Mouse (Mus musculus): Measurements from ENCODE around the gene Cntnap4.
A peak's percentile ranks its signal among the peaks of the same experiment; 100 is the strongest.

Cntnap4 gene

DNA sequence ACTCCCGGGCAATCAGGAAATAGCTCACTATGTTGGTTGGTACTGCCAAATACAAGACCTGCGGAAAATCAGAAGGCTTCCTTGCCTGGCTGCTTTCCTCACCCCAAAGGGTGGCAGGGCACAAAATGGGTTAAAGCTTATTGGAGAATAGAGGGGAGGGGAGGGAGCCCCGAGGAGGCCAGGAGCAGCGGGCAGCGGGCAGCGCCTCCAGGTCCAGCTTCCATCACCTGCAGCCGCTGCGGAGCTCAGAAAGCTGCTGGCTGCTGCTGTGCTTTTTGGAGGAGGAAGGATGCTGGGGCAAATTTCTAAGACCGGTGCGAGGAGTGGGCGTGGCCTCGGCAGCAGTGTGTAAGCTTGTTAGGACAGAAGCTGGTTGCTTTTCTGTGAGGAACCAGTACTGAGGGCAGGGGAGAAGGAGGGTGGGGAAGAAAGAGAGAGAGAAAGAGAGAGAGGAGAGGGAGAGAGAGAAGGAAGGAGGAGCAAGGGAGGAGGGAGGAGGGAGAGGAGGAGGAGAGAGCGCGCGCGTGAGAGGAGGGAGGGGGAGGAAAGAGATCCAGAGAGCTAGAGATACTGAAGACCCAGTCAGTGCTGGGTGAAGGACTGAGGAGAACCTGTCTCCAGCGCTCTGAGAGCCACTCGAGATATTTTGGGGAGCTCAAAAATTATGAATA, at the start of gene Cntnap4:
Gene Cntnap4, plus strand, starts transcription at position 573 of the 671 bp plus-strand sequence.
- DNase-seq (ENCODE audit: low read depth, low spot score) = peak; percentile 39

DNA sequence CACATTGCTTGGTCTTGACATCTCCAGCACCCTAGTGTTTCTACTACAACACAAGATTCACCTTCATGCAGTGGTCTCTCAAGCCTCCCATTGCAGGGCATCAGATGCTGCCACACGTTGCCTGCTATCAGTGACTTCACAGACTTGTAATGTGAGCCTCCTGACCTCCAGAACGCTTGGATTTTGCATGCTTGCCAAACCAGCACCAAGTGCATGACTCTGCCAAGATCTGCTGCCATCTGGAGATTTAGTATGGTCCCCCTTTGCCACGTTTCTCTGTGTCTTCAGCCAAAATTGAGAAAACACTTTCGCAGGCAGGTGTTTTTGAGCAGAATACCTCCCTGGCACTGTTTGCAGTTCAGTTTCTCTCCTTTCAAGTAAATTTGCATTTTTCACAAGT, 12.5 kb upstream of the Cntnap4 start:
- DNase-seq (ENCODE audit: low read depth, low spot score) = no peak

DNA sequence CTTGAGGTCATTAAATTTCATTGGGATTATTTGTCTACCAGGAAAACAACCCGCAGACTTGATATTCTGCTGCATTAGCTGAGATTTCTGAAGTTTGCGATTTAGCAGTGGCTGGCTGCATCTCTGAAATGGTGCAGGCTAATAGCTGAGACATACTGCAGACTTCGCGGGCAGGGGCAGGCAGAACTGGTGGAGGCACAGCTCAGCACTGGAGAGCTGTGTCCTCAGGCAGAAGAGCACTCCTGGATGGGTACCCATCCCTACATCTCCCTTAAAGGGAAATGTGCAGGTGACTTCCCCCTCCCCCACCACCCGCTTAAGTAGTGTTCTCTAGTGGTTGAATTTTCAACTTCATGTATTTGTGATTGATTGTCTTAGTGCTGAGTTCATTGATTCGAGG, 698 bp downstream of the Cntnap4 start:
- no peak for DNase-seq (ENCODE audit: low read depth, low spot score)

DNA sequence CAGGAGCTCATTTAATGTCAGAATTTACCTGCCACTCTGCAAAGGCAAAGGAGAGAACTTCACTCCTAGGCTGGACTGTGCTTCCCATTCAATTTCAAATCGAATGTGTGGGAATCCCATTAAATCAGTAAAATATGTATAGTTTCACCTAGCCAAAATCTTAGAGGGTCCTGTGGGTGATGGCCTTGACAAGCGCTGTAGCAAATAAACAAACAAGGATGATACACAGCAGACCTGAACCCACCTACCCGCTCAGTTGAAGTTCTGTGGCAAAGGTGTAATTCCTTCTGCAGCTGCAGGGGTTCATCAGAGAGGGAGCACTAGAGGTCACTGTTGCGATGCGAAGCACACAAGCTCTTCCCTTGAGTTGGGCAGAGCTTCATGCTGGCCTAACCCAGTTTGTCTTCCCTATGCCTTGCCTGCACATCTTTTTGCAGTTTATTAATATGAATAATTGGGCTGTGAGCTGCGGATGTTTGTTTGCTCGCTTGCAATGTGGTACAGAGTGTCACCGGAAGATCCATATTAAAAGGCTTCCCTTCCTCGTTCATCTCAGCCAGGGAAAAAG, 1.6 kb downstream of the Cntnap4 start:
- peak; percentile 46 for DNase-seq (ENCODE audit: low read depth, low spot score)

DNA sequence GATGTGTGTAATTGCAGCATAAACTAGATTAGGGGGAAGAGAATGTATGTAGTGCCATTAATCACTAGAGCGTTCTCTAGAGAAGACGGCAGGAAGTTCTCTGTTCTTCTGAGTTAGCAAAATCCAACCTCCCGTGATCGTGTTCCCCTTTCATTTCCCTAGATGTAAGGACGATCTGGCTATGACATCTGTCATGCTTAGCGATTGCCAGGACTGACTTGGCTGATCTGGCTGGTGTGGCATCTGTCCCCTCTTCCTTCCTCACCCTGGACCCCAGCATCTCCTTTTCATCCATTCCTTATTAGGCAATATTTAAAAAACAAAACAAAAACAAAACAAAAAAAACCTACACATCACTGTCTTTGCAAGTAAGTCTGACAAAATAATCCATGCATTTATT, 11.6 kb downstream of the Cntnap4 start:
- no peak for DNase-seq (ENCODE audit: low read depth, low spot score)

DNA sequence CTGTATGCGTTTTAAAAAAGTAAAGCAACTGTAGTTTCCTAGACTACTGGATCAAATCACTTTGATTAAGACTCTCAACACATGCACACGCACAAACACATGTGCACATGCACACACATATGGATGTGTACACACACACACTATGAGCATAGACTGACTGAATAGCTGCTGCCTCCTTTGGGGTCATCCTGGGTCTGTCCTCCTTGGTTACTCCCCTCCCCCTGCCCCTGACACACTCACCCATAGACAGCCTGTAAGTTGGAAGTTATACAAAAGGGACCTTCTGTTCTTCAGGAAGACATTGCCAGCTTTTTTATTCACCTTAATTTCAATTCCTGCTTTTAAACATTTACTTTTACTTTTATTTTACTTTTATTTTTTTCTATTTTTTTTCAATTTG, 13.6 kb downstream of the Cntnap4 start:
- no peak for DNase-seq (ENCODE audit: low read depth, low spot score)

DNA sequence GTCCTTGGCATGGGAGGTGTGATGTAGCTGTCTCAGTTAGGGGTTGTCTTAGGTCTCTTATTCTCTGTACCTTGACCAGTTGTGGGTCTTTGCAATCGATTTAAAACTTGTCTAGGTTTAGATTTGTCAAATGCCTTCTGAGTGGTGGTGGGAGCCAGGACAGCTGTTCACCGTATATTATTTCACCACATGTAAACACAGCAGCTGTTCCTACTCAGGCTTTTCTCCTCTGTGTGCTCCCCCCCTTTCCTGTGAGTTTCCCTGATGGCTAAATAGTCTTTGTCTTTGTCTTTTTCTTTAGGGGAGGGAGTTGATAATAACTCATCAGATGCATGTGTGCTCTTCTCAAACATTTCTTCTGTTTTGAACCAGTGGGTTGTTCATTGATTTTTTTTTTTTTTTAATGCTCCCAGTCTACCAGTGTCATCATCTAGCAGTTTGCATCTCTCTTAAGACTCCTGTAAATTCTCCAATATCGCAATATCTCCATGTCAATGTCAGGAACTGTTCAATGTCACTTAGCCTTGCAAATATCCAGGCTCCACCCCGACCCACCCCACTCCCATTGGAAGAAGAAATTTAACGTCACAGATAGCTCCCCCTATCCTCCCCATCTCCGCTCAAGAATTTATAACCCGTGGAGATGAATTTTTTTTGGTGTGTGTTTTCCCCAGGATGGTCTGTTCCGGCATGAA, 18.7 kb downstream of the Cntnap4 start:
- no peak for DNase-seq (ENCODE audit: low read depth, low spot score)

DNA sequence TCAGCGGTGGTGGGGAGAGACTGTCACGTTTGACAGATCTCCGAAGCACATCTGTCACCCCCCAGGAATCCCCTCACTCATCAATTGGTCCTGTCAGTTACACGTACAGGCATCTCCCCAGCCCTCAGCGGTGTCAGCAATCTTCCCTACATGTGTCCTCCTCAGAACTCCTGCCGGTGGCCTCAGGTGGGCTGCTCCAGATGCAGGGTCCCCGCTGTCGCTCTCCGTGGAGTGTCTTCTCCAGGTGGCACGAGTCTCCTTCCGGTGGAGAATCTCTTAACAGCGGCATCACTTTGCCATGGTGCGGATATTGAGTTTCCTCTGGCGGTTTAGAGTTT, 19.2 kb downstream of the Cntnap4 start:
- no peak for DNase-seq (ENCODE audit: low read depth, low spot score)

DNA sequence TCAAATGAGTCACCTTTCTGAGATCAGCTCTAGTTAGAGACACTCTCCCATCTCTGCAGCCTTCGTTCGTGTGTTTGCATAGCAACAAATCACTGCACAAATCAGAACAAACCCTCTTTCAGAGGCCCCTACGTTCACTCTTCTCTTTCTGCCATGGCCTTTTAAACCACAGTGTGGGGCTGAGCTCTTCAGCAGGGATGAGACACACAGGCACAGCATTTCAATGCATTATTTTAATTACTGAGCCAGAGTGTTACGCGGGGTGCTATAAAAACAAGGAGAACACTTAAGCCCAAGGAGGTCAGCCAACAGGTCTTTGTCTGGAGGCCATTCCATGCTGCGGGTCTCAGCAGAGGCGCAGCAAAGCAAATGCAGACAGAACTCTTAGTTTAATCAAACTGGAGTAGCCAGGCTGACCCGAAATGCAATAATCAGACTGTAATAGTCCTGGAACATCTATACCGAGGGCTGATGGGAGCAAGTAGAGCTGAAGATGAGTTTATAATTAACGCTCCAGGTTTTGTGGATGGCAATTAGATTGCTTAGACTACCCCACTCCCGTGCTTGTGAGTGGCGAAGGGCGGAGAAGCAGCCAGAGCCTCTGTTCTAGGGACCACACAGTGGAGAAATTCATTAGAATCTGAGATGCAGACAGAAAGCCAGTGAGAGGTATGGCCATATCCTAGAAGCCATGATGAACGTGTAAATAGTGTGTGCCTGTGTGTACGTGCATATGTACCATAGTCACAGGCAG, 26.4 kb downstream of the Cntnap4 start:
- no peak for DNase-seq (ENCODE audit: low read depth, low spot score)

DNA sequence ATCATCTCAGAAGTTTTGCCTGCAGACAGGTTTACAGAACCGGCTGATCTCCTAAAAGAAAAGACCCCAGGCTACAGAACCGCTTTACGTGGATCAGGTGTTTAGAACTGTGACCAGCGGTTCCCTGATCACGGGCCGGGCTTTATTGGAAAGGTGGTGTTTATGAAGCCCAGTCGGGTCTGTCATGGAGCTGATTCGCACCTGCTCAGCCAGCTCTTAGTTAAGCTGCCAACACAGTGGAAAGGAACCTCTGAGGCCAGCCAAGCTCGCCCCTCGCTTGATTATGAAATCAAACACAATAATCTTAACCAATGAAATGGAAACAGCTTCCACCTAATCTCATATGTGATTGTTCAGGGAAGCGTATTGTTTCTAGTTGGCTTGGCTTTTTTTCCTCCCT, 30.1 kb downstream of the Cntnap4 start:
- no peak for DNase-seq (ENCODE audit: low read depth, low spot score)

DNA sequence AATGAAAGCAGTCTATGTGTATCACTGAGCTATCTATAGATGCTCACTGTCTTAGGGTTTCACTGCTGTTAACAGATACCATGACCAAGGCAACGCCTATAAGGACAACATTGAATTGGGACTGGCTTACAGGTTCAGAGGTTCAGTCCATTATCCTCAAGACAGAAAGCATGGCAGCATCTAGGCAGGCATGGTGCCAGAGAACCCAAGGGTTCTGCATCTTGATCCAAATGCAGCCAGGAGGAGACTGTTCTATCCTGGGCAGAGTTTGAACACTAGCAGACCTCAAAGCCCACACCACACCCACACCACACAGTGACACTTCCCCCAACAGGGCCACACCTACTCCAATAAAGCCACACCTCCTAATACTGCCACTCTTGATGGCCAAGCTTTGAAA, 31.3 kb downstream of the Cntnap4 start:
- no peak for DNase-seq (ENCODE audit: low read depth, low spot score)

DNA sequence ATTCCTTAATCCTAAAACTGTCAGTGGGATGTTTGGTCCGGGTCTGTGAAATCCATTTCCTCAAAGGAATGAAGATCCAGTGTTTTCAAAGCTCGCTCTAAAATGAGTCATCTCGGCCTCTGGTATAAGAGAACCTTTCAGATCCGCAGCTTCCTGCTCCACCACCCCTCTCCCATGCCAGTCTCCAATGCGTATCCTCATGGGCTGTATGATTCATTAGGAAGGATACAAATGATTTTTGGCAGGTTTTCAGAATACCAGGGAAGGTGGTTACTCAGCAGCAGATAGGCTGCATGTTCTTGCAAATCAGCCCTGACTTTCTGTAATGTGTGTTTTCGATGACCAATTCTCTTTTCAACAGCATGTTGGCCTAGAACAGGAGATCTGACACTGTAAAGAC, 40.3 kb downstream of the Cntnap4 start:
- DNase-seq (ENCODE audit: low read depth, low spot score) = no peak

DNA sequence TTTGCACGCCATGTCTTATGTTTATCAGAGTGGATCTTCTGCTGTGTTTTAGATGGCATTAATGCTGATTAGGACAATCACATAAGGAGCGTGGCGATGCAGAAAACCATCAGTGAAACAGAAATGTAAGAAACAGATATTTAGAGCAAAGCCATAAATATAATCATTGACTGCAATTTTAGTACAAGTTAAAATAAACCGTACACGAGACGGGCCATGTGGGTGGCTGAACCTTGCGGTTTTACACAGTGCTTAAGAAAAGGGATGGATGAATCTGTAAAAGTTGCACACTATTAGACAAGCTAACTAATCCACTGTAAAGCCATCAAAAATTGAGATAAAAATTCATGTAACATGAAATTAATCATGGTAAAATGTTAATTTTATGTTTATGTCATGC, 58.9 kb downstream of the Cntnap4 start:
- no peak for DNase-seq (ENCODE audit: low read depth, low spot score)

DNA sequence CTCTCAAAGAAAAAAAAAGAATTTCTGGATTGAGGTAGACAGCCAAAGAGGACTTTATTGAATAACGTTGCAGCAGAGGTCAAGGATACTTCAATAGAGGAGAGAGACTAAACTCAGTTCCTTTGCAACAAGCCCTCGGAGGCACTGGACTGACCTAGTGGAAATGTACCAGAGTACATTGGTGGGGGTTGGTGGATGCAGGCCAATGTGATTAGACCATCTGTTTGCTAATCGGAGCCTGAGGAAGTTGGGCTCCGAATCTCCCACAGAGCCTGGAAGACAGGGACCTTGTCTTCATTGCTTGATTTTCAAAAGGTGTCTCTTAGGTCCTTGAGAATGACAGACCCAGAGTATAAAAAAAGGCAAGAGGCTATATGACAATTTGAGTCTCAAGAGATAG, 82.8 kb downstream of the Cntnap4 start:
- DNase-seq (ENCODE audit: low read depth, low spot score) = no peak

DNA sequence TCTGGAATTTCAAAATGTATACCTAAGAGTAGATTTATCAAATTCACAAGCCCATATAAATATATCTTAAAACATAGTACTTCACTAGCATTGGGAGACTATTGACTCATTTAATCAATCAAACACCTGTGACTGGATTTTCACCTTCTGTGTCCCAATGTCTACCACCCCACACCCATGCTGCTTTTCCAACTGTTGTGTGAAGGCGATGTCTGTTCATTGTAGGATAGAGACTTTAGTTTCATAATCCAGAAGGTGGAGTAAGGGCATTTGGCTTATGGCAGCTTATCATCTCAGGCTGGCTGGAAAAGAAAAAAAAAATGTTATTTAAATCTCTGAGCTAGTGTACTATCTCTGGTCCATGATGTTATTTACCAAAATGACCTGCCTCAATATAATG, 83.4 kb downstream of the Cntnap4 start:
- DNase-seq (ENCODE audit: low read depth, low spot score) = no peak

DNA sequence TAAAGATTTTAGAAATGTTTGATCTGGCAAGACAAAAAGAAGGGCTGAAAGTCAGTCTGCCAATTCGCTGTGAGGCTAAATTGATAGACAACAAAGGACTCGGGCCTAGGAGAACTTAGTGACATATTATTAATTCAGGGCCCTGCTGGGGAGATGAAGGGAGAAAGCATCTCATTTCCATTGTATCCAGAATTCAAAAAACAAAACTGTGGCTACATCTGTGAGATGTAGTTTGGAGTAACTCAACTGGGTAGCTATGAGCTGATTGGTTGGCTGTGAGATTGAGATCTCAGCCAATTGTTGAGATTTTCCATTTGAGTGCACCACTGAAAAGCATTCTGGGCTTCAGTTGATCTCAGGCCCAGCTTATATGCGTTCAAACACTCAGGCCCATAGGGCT, 84.2 kb downstream of the Cntnap4 start:
- DNase-seq (ENCODE audit: low read depth, low spot score) = no peak

DNA sequence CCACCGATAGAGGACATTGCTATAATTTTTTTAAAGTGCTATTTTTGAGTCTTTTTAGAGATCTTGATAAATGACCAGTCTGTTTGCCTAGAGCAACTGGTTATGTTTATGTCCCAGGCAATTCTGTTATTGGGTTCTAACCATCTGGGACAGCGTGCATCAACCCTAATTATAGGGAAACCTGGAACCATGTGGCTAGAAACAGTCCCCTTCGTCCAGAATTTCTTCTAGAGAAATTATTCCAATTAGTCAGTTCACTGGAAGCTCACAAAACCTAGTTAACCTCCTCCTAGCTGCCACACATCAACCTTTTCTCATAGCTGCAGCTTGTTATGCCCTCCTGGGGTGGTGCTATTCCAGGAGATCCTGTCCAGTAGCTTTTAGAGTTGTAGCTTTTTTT, 94.2 kb downstream of the Cntnap4 start:
- no peak for DNase-seq (ENCODE audit: low read depth, low spot score)

DNA sequence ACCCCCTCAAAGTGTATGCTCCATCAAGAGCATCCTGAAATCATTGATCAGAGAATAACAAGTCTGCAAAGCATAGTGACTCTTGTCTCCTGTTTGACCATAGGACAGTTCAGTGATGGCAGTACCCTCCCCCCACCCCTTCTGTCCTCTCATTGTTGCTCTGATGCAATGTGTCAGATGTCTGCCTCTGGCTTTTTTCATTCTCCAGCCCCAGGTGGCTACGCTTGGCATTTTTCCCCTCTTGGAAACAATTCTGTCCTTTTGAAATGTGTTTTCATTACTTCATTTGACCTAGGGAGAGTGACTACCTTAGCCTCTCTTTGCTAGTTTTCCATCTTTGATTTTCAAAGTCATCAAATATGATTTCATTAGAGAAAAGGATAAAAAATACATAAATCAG, 104.8 kb downstream of the Cntnap4 start:
- no peak for DNase-seq (ENCODE audit: low read depth, low spot score)

DNA sequence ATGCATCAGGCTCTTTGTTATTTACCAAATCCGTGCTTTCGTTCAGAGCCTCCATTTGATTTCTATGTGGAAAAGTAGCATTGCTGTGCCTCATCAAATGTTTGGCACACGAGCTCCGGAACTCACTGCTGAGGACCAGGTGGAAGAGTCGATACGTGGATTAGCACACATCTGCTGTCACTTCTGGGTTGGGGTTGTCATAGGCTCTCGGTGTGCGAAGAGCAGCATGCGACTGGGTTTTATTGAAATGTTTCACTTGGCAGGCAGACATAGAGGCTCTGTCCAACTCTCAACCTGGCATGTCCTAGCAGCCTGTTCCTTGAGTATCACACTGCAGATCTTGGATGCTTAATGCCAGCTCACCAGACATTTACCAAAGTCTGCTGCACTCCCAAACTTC, 111.9 kb downstream of the Cntnap4 start:
- no peak for DNase-seq (ENCODE audit: low read depth, low spot score)

DNA sequence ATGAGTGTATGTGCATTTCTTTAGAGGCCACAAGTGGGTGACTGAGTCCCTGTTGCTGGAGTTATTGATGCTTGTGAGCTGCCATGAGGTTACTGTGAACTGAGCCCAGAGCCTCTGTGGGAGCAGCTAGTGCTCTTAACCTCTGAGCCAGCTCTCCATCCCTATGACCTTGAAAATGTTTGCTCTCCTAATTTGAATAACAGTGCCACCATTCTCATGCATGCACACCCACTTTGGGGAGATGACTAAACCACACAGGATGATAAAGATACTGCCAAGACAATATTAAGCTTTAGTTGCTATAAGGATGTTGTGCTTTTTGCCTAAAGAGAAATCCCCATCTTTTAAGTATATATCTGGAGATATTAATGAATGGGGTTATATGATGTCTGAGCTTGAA, 125.9 kb downstream of the Cntnap4 start:
- DNase-seq (ENCODE audit: low read depth, low spot score) = peak; percentile 60

DNA sequence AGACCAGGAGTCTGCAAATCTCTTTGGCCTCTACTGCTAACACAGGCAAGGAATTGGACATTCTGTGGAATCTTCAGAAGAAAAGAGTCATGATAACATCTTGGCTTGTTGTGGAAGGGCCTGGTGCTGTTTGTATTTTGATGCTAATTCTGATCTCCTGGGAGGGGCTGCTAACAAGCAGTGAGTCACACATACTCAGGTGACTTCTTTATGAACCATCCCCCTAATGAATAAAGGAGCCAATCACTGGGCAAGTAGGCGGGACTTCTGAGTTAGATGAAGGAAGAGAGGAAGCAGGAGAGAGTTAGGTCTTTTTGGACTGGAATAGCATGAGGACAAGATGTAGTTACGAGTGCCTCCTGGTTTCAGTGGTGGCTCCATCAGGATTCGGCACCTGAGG, 128.3 kb downstream of the Cntnap4 start:
- peak; percentile 88 for DNase-seq (ENCODE audit: low read depth, low spot score)

DNA sequence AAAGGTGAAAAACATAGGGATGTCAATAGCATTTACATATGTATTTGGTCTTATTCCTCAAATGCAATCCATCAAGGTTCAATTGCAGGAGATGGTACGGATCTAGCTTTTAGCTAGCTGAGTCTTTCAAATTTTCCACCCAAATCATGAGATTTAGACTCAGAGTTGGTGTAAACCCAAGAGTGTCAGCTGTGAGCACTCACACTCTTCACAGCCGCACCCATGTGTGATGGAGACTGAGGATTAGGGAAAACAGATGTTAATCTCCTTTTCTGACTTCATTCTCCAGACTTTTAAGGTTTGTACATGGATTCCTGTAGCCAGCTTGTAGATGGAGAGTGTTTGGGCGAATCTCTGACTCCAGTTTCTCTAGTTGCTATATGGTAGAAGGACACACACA, 147.1 kb downstream of the Cntnap4 start:
- no peak for DNase-seq (ENCODE audit: low read depth, low spot score)

DNA sequence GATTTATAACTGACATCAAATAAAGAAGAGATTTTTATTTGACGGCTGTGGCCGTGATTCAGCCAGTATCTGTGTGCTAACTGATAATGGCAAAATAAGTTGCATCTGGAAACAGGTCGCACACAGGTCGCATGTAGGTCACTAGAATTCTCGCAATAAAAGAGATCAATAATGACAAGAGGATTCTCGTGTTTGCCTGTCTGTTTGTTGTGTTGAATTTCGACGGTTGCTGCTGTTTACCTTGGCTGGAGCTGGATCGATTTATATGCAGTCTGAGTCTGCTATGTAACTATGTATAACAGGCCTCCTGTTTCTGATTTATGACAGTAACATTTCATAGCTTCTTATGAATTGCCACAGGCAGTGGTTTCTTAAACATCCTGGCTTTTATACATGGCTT, 155.1 kb downstream of the Cntnap4 start:
- DNase-seq (ENCODE audit: low read depth, low spot score) = no peak
